Mouse (Mus musculus) embryonic facial prominence, embryonic 13.5 days (tissue): ENCODE data around the gene Xrra1. TPM values are rescaled to one million over a fixed set of nuclear protein-coding genes. Genes with fewer than 3 reads are reported as not detected.
A peak's percentile ranks its signal among the peaks of the same experiment; 100 is the strongest.

Experiments used
- ATAC-seq: fragments of 200-750 bp; cut with Nextera tagmentation; 2 replicates; pipeline ENCODE4 v1.8.0; 2017; ENCODE audit warnings: low read depth; ENCODE audit not compliant: insufficient number of reproducible peaks, insufficient read depth, low FRiP score, low TSS enrichment
- H3K27ac ChIP-seq: fragments of 300-500 bp; sonication (generic); 2 replicates; pipeline ENCODE4 v1.5.1; 2015; ENCODE audit warnings: moderate library complexity, mild to moderate bottlenecking, inconsistent platforms
- H3K27me3 ChIP-seq: fragments of 300-500 bp; sonication (generic); 2 replicates; pipeline ENCODE4 v1.6.1; 2015; ENCODE audit warnings: mild to moderate bottlenecking, inconsistent platforms
- H3K36me3 ChIP-seq: fragments of 300-500 bp; sonication (generic); 2 replicates; pipeline ENCODE4 v1.6.1; 2015; ENCODE audit warnings: mild to moderate bottlenecking, inconsistent platforms
- H3K4me1 ChIP-seq: fragments of 300-500 bp; sonication (generic); 2 replicates; pipeline ENCODE4 v1.6.1; 2015; ENCODE audit warnings: inconsistent platforms
- H3K4me2 ChIP-seq: fragments of 300-500 bp; sonication (generic); 2 replicates; pipeline ENCODE4 v1.6.1; 2015; ENCODE audit warnings: moderate library complexity, mild to moderate bottlenecking, inconsistent platforms
- H3K4me3 ChIP-seq: fragments of 300-500 bp; sonication (generic); 2 replicates; pipeline ENCODE4 v1.5.1; 2015; ENCODE audit warnings: mild to moderate bottlenecking, inconsistent platforms
- H3K9ac ChIP-seq: fragments of 300-500 bp; sonication (generic); 2 replicates; pipeline ENCODE4 v1.6.1; 2015; ENCODE audit warnings: mild to moderate bottlenecking, inconsistent platforms
- H3K9me3 ChIP-seq: fragments of 300-500 bp; sonication (generic); 2 replicates; pipeline ENCODE4 v1.6.1; 2016; ENCODE audit warnings: inconsistent platforms
- WGBS: fragments of 180-500 bp; shearing (Covaris S2); methylation state at CpG from one replicate; pipeline ENCODE4 v1.1.7; 2015; ENCODE audit warnings: mixed read lengths; 5-methylcytosine and 5-hydroxymethylcytosine counted together
- polyA plus RNA-seq: library from polyadenylated mRNA; unstranded; fragments of >200 nt; fragmentation: Nextera tagmentation; extraction: Ambion mirVana; gene quantifications from 2 replicates; pipeline ENCODE4 v1.2.1, GENCODE M21; 2015

Xrra1 gene
- polyA plus RNA-seq, 1 experiment from 2014 or later, result 0.59 TPM

DNA sequence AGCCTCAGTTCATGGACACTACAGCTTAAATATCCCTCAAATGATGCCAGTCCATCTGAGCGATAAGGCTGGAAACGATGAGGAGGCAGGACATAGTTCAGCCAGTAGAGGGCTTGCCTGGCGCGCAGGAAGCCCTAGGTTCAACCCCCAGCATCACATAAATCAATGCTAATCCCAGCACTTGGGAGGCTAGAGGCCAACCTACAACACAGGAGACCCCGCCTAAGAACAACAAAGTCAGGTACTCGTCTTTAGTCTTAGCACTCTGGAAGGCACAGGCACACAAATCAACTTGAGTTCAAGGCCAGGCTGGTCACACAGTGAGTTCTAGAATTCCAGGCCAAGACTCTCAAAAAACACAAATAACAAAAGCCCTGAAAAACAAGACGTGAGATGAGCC lies 5.6 kb upstream of the Xrra1 start:
- H3K9me3 ChIP-seq, result no peaks in the 10 kb centered on the region
- peaks cover 42% of the 10 kb centered on the region for H3K36me3 ChIP-seq
- 89% methylated on average over 7 of the region's 7 CpGs for WGBS
- no peaks in the 10 kb centered on the region for H3K27me3 ChIP-seq
- no peak overlapping the region for H3K4me2 ChIP-seq
- H3K4me3 ChIP-seq, result no peak overlapping the region
- H3K4me1 ChIP-seq, result peaks cover 23% of the 10 kb centered on the region
- H3K27ac ChIP-seq, result no peak overlapping the region
- no peak for ATAC-seq
- no peak overlapping the region for H3K9ac ChIP-seq

DNA sequence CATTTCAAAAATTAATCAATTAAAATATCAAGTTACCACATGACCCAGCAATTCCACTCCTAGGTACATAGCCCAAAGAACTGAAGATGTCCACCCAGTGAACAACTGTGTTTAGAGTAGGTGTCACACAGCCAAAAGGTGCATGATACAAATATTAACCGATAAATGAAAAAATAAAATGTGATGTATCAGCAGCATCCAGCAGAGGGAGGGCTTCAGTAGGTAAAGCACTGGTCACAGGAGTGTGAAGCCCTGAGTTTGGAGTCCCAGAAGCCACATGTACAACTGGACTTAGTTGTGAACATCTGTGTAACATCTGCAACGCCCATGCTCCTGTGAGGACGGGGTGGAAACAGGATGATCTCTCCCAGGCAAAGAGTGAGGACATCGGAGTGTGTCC lies 4.6 kb upstream of the Xrra1 start:
- peaks cover 34% of the 10 kb centered on the region for H3K36me3 ChIP-seq
- WGBS, result 75% methylated on average over 4 of the region's 4 CpGs

DNA sequence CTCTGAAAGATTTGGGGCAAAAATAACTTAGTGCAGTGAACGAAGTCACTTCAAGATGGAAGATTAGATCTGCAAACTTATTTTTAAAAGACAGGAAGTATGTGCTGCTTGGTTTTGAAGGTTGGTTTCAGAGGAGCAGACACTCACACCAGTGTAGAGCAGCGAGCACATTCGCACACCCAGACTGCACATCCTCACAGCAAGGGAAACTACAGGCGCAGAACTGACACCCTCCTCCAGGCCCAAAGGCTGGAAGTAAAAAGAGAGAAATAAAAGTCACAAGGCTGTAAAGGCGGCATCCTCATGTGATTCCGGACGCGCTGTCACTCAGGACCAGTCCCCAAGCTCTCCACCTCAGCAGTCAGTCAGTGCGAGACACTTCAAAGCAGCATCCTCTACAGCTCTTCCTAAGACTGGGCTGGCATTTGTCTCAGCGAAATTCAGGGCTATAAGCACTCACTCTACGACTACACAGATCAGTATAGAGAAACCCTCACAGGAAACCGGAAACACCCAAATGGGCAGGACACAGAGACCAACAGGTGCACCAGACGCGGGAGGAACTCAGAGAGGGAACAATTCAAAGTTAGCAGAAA lies 2.6 kb upstream of the Xrra1 start:
- no peaks in the 10 kb centered on the region for H3K9me3 ChIP-seq
- H3K27ac ChIP-seq, result no peak overlapping the region
- H3K9ac ChIP-seq, result peak overlapping the region; percentile 22; the same call in 1 of the 2 replicates
- H3K27me3 ChIP-seq, result no peaks in the 10 kb centered on the region
- peaks cover 34% of the 10 kb centered on the region for H3K36me3 ChIP-seq
- peaks cover 25% of the 10 kb centered on the region for H3K4me1 ChIP-seq
- 0 out of 2 replicates have a peak overlapping the region, but pooled peaks have one; percentile 2 for H3K4me3 ChIP-seq
- WGBS, result 90% methylated on average over 14 of the region's 14 CpGs
- ATAC-seq, result no peak
- no peak overlapping the region for H3K4me2 ChIP-seq

More for the DNA sequence above, 4.6 kb upstream of the Xrra1 start:
- H3K4me2 ChIP-seq, result no peak overlapping the region
- H3K27ac ChIP-seq, result no peak overlapping the region
- H3K4me1 ChIP-seq, result peaks cover 25% of the 10 kb centered on the region
- no peak overlapping the region for H3K9ac ChIP-seq
- no peaks in the 10 kb centered on the region for H3K27me3 ChIP-seq
- no peak overlapping the region for H3K4me3 ChIP-seq
- no peak for ATAC-seq
- H3K9me3 ChIP-seq, result no peaks in the 10 kb centered on the region

DNA sequence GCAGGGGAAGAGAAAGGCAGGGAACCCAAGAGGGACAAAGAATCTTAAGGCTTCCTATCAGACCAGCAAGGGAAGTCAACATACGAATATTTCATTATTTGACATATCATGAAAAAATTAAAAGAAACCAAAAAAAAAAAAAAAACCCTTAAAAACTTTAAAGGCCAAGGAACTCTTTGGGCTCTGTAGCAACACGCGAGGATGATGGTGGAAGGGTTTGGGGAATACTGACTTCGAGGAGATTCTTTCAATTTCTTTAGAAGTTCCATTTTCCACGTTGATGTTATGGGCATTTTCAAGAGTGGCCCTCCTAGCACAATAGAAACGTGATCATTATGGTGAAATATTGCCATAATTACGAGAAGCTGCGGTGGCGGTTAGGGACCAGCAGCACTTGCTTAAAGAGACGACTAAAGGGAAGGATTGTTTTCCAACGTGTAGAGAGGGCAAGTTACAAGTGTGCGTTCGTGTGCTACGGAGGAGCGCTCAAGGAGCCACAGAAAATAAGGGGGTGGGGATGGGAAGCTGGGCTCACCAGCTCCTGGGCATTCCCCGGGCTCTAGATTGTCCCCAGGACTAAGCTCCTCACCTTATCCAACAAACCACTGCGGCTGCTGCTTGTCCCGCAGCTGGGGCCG lies 622 bp upstream of the Xrra1 start:
- Histone ChIP-seq H3K9me3 (no peaks in the 10 kb centered on the region), H3K4me3 (peak overlapping the region; percentile 68), H3K4me1 (peaks cover 19% of the 10 kb centered on the region), H3K36me3 (peaks cover 27% of the 10 kb centered on the region), H3K4me2 (peak overlapping the region; percentile 87), H3K27me3 (no peaks in the 10 kb centered on the region), H3K27ac (peak overlapping the region; percentile 30; the same call in 1 of the 2 replicates), H3K9ac (peak overlapping the region; percentile 88)
- under 1% methylated on average over 19 of the region's 19 CpGs for WGBS
- ATAC-seq, result 0 out of 2 replicates have a peak, but pooled peaks have one; percentile 34

DNA sequence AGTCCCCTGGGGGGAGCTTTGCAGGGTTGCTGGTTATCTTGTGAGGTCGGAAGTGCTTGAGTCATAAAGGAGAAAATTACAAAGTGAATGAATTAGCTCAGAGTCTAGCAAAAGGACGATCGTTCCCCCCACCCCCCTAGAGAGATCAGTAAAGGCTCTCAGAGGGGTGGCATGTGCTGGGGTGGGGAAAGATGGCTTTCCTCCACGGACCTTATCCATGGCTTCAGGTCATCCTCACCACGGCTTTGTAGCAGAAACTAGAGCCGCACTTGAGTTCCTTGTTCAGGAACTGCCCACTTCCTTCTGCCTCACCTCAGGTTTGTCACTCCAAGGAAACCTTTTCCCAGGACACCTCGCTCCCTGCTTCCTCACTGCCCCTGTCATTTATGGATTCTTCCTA lies 4.4 kb downstream of the Xrra1 start, which contains the start of gene Spcs2:
Gene Spcs2 (minus strand): TSS at position 101 of the 400 bp plus-strand sequence.
- ATAC-seq, result no peak
- 48% methylated on average over 7 of the region's 7 CpGs for WGBS
- Histone ChIP-seq H3K27me3 (no peaks in the 10 kb centered on the region), H3K9me3 (no peaks in the 10 kb centered on the region), H3K4me2 (no peak within 1 kb of the TSS), H3K4me1 (peaks cover 12% of the 10 kb centered on the region; the same call in 1 of the 2 replicates), H3K27ac (no peak within 1 kb of the TSS), H3K36me3 (no peaks in the 10 kb centered on the region), H3K4me3 (no peak within 1 kb of the TSS), H3K9ac (no peak within 1 kb of the TSS)

DNA sequence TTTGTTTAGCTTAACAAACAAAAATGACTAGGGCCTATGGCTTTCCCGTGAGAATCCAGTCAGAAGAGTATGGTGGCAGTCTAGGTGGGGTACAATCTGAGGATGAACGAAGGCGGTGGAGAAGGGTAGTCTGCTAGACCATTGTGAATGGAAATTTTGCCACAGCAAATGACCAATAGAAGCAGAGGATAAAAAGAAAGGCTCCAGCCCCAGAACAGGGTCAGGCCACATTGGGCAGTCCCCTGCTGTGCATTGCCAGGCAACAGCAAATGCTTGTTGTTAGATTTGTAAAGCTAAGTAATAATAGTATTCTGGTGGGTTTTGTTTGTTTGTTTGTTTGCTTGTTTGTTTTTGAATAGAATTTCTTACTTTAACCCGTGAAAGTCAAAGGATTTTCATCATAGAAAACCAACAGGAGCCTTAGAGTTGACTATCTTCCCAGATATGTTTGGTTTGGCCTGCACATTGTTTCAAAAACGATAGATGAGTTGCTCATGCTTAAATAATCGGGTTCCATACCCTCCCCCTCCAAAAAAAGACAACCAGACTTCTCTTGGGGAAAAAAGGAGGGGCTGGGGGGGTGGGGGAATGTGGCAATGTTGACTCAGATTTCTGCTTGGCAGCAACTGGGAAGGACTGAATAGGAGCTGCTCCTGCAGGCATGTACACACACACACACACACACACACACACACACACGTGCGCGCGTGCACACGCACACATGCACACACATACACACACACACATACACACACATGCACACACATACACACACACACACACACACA lies 5.5 kb downstream of the Xrra1 start:
- H3K4me1 ChIP-seq, result peaks cover 9% of the 10 kb centered on the region; the same call in 1 of the 2 replicates
- H3K9me3 ChIP-seq, result no peaks in the 10 kb centered on the region
- H3K4me2 ChIP-seq, result no peak overlapping the region
- ATAC-seq, result no peak
- no peaks in the 10 kb centered on the region for H3K27me3 ChIP-seq
- H3K36me3 ChIP-seq, result no peaks in the 10 kb centered on the region
- WGBS, result 59% methylated on average over 8 of the region's 11 CpGs
- H3K4me3 ChIP-seq, result no peak overlapping the region
- no peak overlapping the region for H3K9ac ChIP-seq
- H3K27ac ChIP-seq, result no peak overlapping the region

DNA sequence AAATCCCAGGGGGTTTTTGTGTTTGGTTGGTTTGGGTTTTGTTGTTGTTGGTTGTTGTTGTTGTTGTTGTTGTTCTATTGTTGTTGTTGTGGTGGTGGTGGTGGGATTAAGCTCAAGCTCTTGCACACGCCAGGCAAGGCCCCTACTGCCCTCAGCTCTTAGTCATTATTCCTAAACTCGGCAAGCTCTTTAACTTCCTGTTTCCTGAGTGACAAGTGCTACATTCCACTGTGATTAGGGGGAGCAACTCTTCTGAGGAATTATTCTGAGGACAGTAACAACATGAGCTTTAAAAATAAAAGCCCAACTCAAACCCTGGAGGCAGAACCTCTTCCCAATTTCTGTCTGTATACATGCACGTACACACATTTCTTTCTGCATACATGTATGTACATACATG lies 6.3 kb downstream of the Xrra1 start:
- no peak overlapping the region for H3K4me3 ChIP-seq
- no peak for ATAC-seq
- no peak overlapping the region for H3K4me2 ChIP-seq
- no peaks in the 10 kb centered on the region for H3K27me3 ChIP-seq
- H3K4me1 ChIP-seq, result peaks cover 9% of the 10 kb centered on the region; the same call in 1 of the 2 replicates
- H3K9ac ChIP-seq, result no peak overlapping the region
- WGBS, result 38% methylated on average over 3 of the region's 3 CpGs
- H3K36me3 ChIP-seq, result no peaks in the 10 kb centered on the region
- no peak overlapping the region for H3K27ac ChIP-seq
- H3K9me3 ChIP-seq, result no peaks in the 10 kb centered on the region

DNA sequence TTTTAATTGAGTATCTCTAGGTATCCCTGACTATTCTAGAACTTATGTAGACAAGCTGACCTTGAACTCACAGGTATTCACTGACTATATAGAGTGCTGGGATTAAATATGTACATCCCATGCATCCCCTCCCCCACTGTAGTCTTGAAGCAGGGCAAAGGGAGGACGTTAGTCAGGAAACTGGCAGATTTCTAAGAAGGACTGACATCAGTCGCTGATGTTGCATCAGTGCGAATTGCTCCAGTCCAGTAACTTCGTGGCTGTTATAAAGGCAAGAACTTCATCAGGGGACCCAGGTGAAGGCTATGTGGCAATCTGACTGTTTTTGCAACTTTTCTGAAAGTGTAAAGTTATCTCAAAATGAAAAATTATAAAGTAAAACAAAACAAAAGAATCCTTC lies 10.4 kb downstream of the Xrra1 start:
- ATAC-seq, result no peak
- WGBS, result 65% methylated on average over 4 of the region's 4 CpGs

DNA sequence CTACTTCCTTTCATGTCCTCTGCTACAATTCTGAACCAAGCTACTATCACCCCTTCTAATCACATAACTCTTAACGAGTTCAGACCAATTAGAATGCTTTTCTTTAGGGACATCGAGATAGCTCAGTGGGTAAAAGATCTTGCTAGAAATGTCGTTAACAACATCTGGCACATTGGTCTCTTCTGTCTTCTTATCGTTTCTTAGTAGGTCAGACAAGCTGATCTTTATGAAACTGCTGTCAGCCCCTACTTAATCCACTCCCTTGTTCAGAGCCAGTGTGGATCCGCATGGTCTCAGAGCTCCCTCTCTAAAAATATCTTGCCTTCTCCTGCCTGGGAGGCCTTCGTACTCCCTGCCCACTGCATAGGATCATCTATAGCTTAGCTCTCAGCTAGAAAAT lies 15.0 kb downstream of the Xrra1 start:
- 72% methylated on average over 6 of the region's 6 CpGs for WGBS
- Histone ChIP-seq H3K27me3 (no peaks in the 10 kb centered on the region), H3K36me3 (no peaks in the 10 kb centered on the region), H3K4me3 (no peak overlapping the region), H3K9ac (no peak overlapping the region), H3K27ac (no peak overlapping the region), H3K4me1 (peaks cover 6% of the 10 kb centered on the region; the same call in 1 of the 2 replicates), H3K9me3 (no peaks in the 10 kb centered on the region), H3K4me2 (no peak overlapping the region)
- no peak for ATAC-seq

More for the DNA sequence above, 10.4 kb downstream of the Xrra1 start:
- Histone ChIP-seq H3K9me3 (no peaks in the 10 kb centered on the region), H3K4me3 (no peak overlapping the region), H3K9ac (no peak overlapping the region), H3K27me3 (no peaks in the 10 kb centered on the region), H3K4me1 (peaks cover 9% of the 10 kb centered on the region; the same call in 1 of the 2 replicates), H3K36me3 (no peaks in the 10 kb centered on the region), H3K27ac (no peak overlapping the region), H3K4me2 (no peak overlapping the region)

DNA sequence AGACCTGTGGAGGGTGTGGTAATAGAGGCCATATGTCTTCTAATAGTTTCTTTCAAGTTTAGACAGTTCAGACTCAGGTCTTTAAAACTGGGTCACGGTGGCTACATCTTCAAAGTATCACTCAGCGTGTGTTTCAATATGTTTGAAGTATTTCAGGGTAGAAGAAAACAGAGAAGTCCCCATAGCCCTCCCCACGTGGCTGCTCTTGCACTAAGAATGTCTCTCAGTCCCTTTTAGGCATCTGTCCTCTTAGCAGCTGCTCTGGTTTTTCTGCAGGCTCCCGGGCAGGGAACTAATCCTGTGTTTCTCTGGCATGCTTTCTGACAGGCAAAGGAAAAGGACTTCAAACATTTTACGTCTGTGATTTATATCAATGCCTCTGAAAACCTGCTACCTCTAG lies 17.0 kb downstream of the Xrra1 start:
- Histone ChIP-seq H3K27me3 (no peaks in the 10 kb centered on the region), H3K4me2 (no peak overlapping the region), H3K4me3 (no peak overlapping the region), H3K36me3 (no peaks in the 10 kb centered on the region), H3K9ac (no peak overlapping the region), H3K27ac (no peak overlapping the region), H3K9me3 (no peaks in the 10 kb centered on the region), H3K4me1 (peaks cover 6% of the 10 kb centered on the region; the same call in 1 of the 2 replicates)
- ATAC-seq, result no peak
- WGBS, result 24% methylated on average over 5 of the region's 5 CpGs

DNA sequence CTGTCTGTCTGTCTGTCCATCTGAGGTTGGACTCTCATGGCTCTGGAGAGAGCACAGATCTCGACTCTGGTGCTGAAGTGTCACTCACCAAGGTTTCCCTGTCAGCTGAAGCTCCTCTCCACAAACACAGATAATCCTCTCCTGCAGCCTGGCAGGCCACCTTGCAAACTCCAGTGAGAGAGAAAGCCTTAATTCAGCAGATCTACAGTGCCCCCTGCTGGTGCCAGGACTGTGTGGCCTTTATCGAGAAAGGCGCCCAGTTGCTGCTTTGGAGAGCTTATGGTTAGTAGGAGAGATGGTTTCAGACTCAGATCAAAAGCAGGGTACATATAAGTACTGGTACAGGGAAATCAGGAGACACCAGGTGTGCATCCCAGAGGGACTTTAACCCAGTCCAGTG lies 17.4 kb downstream of the Xrra1 start:
- no peaks in the 10 kb centered on the region for H3K9me3 ChIP-seq
- no peak overlapping the region for H3K9ac ChIP-seq
- no peak overlapping the region for H3K4me3 ChIP-seq
- ATAC-seq, result 0 out of 2 replicates have a peak, but pooled peaks have one; percentile 32
- H3K4me1 ChIP-seq, result peaks cover 6% of the 10 kb centered on the region; the same call in 1 of the 2 replicates
- WGBS, result 2% methylated on average over 3 of the region's 3 CpGs
- no peak overlapping the region for H3K27ac ChIP-seq
- H3K27me3 ChIP-seq, result no peaks in the 10 kb centered on the region
- no peak overlapping the region for H3K4me2 ChIP-seq
- no peaks in the 10 kb centered on the region for H3K36me3 ChIP-seq
